Mouse (Mus musculus): Measurements from ENCODE around the gene Ccdc80. TPM values are rescaled to one million over a fixed set of nuclear protein-coding genes. Genes with fewer than 3 reads are reported as not detected.

Ccdc80 gene
- polyA plus RNA-seq, 1 experiment, result 96.4 TPM

GRCm38 (mm10) chr16:45097467-45097866, 4.3 kb downstream of the Ccdc80 start:
- Histone ChIP-seq H3K4me3 (ENCODE audit: insufficient read depth, low read depth, low read length) (no peak overlapping the region), H3K27ac (replicated peaks; ENCODE audit: low read depth, low read length) (no peak overlapping the region), H3K4me1 (ENCODE audit: control insufficient read depth, insufficient read depth, insufficient read length, low read length) (peaks cover 12% of the 10 kb centered on the region)

- Histone ChIP-seq H3K27ac (replicated peaks; ENCODE audit: low read depth, low read length) (peak overlapping the region; percentile 3; the same call in 1 of the 2 replicates), H3K4me3 (ENCODE audit: insufficient read depth, low read depth, low read length) (peak overlapping the region; percentile 9), H3K4me1 (ENCODE audit: control insufficient read depth, insufficient read depth, insufficient read length, low read length) (peaks cover 12% of the 10 kb centered on the region)
Observed at GRCm38 (mm10) chr16:45098186-45098885, 5.1 kb downstream of the Ccdc80 start.

- H3K27ac ChIP-seq (replicated peaks; ENCODE audit: low read depth, low read length), result peak overlapping the region; percentile 3; the same call in 1 of the 2 replicates
- H3K4me1 ChIP-seq (ENCODE audit: control insufficient read depth, insufficient read depth, insufficient read length, low read length), result peaks cover 12% of the 10 kb centered on the region
- peak overlapping the region; percentile 9 for H3K4me3 ChIP-seq (ENCODE audit: insufficient read depth, low read depth, low read length)
Observed at GRCm38 (mm10) chr16:45098886-45099210, 5.6 kb downstream of the Ccdc80 start.

GRCm38 (mm10) chr16:45100892-45101291, 7.7 kb downstream of the Ccdc80 start:
- Histone ChIP-seq H3K4me3 (ENCODE audit: insufficient read depth, low read depth, low read length) (no peak overlapping the region), H3K27ac (replicated peaks; ENCODE audit: low read depth, low read length) (no peak overlapping the region), H3K4me1 (ENCODE audit: control insufficient read depth, insufficient read depth, insufficient read length, low read length) (peaks cover 10% of the 10 kb centered on the region)

- Histone ChIP-seq H3K27ac (replicated peaks; ENCODE audit: low read depth, low read length) (no peak overlapping the region), H3K4me3 (ENCODE audit: insufficient read depth, low read depth, low read length) (no peak overlapping the region), H3K4me1 (ENCODE audit: control insufficient read depth, insufficient read depth, insufficient read length, low read length) (peaks cover 2% of the 10 kb centered on the region; the same call in 1 of the 2 replicates)
Observed at GRCm38 (mm10) chr16:45104993-45105392, 11.8 kb downstream of the Ccdc80 start.

GRCm38 (mm10) chr16:45108203-45108878, 15.1 kb downstream of the Ccdc80 start:
- Histone ChIP-seq H3K4me3 (ENCODE audit: insufficient read depth, low read depth, low read length) (no peak overlapping the region), H3K27ac (replicated peaks; ENCODE audit: low read depth, low read length) (no peak overlapping the region), H3K4me1 (ENCODE audit: control insufficient read depth, insufficient read depth, insufficient read length, low read length) (peaks cover 5% of the 10 kb centered on the region)

GRCm38 (mm10) chr16:45110498-45110897, 17.3 kb downstream of the Ccdc80 start:
- Histone ChIP-seq H3K4me3 (ENCODE audit: insufficient read depth, low read depth, low read length) (no peak overlapping the region), H3K27ac (replicated peaks; ENCODE audit: low read depth, low read length) (no peak overlapping the region), H3K4me1 (ENCODE audit: control insufficient read depth, insufficient read depth, insufficient read length, low read length) (peaks cover 5% of the 10 kb centered on the region)

GRCm38 (mm10) chr16:45117200-45117599, 24.0 kb downstream of the Ccdc80 start:
- Histone ChIP-seq H3K4me3 (ENCODE audit: insufficient read depth, low read depth, low read length) (no peak overlapping the region), H3K27ac (replicated peaks; ENCODE audit: low read depth, low read length) (no peak overlapping the region), H3K4me1 (ENCODE audit: control insufficient read depth, insufficient read depth, insufficient read length, low read length) (peaks cover under 1% of the 10 kb centered on the region; the same call in 1 of the 2 replicates)

- no peak overlapping the region for H3K4me3 ChIP-seq (ENCODE audit: insufficient read depth, low read depth, low read length)
- H3K27ac ChIP-seq (replicated peaks; ENCODE audit: low read depth, low read length), result no peak overlapping the region
- no peaks in the 10 kb centered on the region for H3K4me1 ChIP-seq (ENCODE audit: control insufficient read depth, insufficient read depth, insufficient read length, low read length)
Observed at GRCm38 (mm10) chr16:45118760-45119159, 25.6 kb downstream of the Ccdc80 start.

GRCm38 (mm10) chr16:45120844-45121425, 27.7 kb downstream of the Ccdc80 start:
- Histone ChIP-seq H3K27ac (replicated peaks; ENCODE audit: low read depth, low read length) (no peak overlapping the region), H3K4me1 (ENCODE audit: control insufficient read depth, insufficient read depth, insufficient read length, low read length) (no peaks in the 10 kb centered on the region), H3K4me3 (ENCODE audit: insufficient read depth, low read depth, low read length) (no peak overlapping the region)

- no peak overlapping the region for H3K4me3 ChIP-seq (ENCODE audit: insufficient read depth, low read depth, low read length)
- no peaks in the 10 kb centered on the region for H3K4me1 ChIP-seq (ENCODE audit: control insufficient read depth, insufficient read depth, insufficient read length, low read length)
- H3K27ac ChIP-seq (replicated peaks; ENCODE audit: low read depth, low read length), result no peak overlapping the region
Observed at GRCm38 (mm10) chr16:45122571-45122970, 29.4 kb downstream of the Ccdc80 start.

- Histone ChIP-seq H3K4me1 (ENCODE audit: control insufficient read depth, insufficient read depth, insufficient read length, low read length) (no peaks in the 10 kb centered on the region), H3K4me3 (ENCODE audit: insufficient read depth, low read depth, low read length) (no peak overlapping the region), H3K27ac (replicated peaks; ENCODE audit: low read depth, low read length) (no peak overlapping the region)
Observed at GRCm38 (mm10) chr16:45124230-45125203, 31.3 kb downstream of the Ccdc80 start.

GRCm38 (mm10) chr16:45127936-45128710, 34.9 kb downstream of the Ccdc80 start:
- Histone ChIP-seq H3K27ac (replicated peaks; ENCODE audit: low read depth, low read length) (no peak overlapping the region), H3K4me3 (ENCODE audit: insufficient read depth, low read depth, low read length) (no peak overlapping the region), H3K4me1 (ENCODE audit: control insufficient read depth, insufficient read depth, insufficient read length, low read length) (no peaks in the 10 kb centered on the region)

- H3K4me1 ChIP-seq (ENCODE audit: control insufficient read depth, insufficient read depth, insufficient read length, low read length), result no peaks in the 10 kb centered on the region
- H3K4me3 ChIP-seq (ENCODE audit: insufficient read depth, low read depth, low read length), result no peak overlapping the region
- no peak overlapping the region for H3K27ac ChIP-seq (replicated peaks; ENCODE audit: low read depth, low read length)
Observed at GRCm38 (mm10) chr16:45141711-45142110, 48.5 kb downstream of the Ccdc80 start.

All from brown adipose tissue, adult 24 weeks (tissue).